Mouse (Mus musculus): ENCODE results near the gene Pitpnm2. TPM values are rescaled to one million over a fixed set of nuclear protein-coding genes. Genes with fewer than 3 reads are reported as not detected.

Gene Pitpnm2
- total RNA-seq, 2 experiments from 2014 or later: 202 to 237 TPM

DNA sequence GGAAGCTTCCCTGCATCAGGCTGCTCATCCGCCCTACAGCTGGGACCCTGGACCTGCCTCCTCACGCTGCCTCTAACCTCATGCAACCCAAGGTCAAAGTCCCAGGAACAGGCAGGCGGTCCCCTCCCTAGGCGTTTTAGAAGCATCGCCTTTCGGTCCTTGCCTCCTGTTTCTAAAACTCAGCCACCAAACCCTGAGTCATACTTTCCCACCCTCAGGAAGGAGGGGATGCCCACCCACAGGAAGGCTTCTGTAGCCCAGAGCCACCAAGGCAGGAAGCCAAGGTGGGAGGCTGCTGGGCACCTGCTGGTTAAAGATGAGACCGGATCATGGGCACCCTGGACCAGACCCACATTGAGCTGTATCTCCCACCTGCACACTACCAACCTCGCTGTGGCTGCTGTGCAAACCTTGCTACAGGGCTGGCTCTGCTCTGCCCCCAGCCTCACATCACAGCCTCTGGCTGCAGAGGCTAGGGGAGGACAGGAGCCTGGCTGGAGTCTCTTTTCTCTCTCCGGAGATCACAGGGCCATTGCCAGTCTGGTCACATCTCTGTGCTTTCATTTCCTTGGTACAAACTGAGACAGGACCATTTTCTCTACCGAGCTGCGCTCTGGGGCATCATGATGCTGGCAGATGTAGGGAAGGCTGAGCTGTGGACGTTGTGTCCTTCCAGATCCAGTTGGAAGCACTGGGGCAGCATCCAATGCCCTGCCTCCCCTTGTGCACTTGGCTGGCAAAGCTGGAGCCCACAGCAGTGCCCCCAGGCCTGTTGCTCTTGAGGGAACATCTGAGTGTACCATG, 61.9 kb downstream of the Pitpnm2 start:
- intact Hi-C loops (cut with DNase I): loop anchor here (2.0 kb wide), 2 partner anchors 33 to 61 kb away; partner anchors contain the start of gene Pitpnm2
- peak; percentile 69 to 81 for DNase-seq (ENCODE audit: low spot score in 2 of 2)

DNA sequence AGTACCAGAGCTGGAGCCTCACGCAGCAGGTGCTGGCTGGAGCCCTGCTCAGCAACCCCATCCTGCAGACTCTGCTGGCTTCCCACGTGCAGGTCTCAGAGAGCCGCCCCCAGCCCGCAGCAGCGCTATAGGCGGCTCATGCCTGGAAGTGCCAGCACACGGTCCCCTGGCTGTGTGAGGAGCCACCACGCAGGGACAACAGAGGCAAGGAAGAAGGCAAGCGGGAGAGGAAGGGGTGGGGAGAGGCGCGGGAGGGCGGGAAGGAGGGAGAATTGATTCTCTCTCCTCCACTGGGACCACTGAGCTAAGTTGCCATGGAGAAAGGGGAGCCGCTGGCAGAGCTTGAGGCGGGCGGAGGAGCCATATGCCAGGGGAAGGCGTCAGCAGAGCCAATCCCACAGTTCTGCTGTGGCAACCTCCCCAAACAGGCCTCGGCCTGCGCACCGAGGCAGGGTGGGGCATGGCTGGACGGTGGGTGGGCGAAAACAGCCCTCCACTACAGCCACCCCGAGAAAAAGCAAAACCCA, 62.5 kb downstream of the Pitpnm2 start:
- peak; percentile 77 to 83 for DNase-seq (ENCODE audit: low spot score in 2 of 2)
- intact Hi-C loops (cut with DNase I): loop anchor here (2.0 kb wide), 2 partner anchors 34 to 62 kb away; partner anchors contain the start of gene Pitpnm2

DNA sequence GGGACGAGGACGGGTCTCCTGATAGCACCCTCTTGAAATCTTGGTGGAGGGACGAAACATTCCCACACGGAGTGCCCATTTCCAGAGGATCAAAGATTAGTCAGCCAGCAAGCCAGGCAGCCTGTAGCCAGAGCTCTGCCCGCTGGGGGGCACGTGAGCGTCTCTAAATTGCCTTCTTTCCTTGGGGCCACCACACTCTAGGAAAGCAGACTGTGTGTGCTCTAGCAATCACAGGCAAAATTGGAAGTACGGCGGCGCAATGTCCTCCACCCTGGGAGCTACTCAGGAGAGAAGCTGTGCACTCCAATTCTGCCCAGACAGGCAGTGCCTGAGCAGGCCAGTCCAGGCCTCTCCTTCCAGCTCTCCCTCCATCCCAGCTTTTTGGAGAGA, 63.1 kb downstream of the Pitpnm2 start:
- DNase-seq (ENCODE audit: low spot score in 2 of 2): peak; percentile 70 to 81
- intact Hi-C loops (cut with DNase I): loop anchor here (2.0 kb wide), 2 partner anchors 34 to 62 kb away; partner anchors contain the start of gene Pitpnm2

DNA sequence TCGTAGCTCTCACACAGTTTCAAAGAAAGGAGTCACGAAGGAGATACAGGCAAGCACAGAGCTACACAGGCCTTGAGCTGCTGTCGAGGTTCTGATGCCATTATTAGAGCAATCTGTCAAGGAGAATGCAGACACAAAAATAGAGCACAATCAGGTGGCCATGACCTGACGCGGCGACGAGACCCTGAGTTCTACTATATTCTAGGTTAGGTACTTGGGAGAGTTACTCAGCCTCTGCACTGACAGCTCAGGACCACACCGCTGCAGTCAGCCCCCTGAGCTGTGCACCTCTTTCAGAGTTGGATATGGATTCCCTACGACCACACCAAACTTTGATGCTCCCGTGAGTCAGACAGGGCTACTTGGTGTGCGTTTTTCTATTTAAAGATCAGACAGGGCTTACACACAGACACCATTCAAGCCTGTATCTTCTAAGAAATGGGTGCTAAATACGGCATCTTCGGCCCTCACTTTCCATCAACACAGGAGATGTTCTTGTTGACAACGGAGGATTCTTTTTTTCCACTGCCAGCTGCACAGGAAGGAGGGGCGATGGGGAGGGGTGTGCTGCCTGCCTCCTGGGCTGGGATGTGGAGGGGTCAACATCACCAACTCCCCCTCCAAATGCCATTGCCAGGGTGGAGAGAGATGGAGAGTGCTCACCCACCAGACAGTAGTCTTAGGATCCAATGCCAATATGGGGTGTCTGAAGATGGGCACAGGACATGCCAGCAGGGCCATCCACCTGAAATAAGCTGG, 63.7 kb downstream of the Pitpnm2 start:
- intact Hi-C loops (cut with DNase I): loop anchor here (2.0 kb wide), 2 partner anchors 35 to 63 kb away; partner anchors contain the start of gene Pitpnm2
- no peak for DNase-seq (ENCODE audit: low spot score in 2 of 2)

DNA sequence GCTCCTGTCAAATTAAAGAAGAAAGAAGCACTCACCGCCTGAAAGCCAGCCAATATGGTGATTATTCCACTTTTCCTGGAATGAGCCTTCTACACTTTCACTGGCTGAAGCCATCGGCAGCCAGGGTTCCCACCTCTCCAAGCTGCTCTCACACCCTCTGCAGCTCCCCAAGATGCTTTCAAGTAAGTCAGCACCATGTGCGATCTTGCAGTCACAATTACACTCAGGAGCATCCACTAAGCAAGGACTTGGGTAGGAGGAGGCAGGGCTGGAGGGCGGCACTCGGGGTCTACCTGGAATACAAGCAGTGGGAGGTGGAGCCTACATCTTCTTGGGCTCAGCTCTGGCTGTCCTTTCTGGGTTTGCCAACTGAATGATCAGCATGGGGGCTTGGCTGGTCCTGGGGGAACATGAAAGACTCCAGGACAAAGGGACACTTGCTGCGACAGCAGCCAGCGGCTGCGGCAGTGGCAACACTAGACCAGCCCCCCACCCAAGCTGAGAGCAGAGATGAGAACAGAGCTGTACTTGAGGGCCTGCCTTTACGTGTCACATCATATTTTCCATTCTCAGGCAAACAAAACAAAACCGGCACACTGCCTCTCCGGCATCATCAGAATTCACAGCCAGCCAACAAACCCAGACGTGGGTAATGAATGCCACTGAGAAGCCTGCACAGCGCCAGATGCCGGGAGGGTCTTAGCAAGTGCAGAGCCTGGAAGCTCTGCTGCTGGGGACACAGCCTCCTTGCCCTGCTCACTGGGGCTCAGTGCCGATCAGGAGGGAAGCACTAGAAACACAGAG, 64.5 kb downstream of the Pitpnm2 start:
- DNase-seq (ENCODE audit: low spot score in 2 of 2): peak in 1 of 2 experiments; percentile 51
- intact Hi-C loops (cut with DNase I): no loop called here

DNA sequence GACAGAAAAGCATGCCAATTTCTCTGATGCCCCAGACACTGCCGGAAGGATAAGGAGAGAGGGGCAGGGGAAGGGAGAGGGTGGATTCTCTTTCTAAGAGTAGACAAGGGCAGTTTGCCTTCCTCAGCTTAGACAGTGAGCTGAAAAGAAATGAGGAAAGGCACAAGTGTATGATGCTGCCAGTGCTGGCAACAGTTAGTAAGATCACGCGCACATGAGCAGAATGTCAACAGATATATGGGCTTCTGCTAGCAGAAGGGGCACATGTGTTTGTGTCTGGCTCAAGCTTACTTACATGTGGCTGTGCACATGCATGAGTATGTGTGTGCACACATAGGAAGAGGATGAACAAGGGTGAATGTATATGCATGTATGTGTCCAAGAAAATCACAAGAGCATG, 65.4 kb downstream of the Pitpnm2 start:
- DNase-seq (ENCODE audit: low spot score in 2 of 2): peak in 1 of 2 experiments; percentile 39

DNA sequence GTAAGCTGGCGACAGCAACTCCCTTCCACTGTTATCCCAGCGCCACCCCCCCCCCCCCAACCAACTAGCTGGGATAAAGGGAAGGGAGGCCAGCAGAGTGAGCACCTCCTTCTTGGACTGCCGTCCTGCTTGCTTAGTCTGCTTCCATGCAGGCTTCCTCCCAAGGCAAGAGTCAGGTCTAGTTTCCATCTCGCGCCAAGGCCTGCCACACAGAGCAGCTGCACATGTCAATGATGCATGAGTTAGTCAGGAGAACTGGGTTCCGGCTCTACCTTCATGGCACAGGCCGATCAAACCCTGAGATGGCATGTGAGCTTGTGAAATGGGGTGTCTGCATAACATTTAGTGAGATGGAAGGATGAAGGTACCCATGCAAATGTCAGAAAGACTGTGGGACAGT, 66.9 kb downstream of the Pitpnm2 start:
- intact Hi-C loops (cut with DNase I): no loop called here
- no peak for DNase-seq (ENCODE audit: low spot score in 2 of 2)

More for the DNA sequence above, 65.4 kb downstream of the Pitpnm2 start:
- intact Hi-C loops (cut with DNase I): no loop called here

DNA sequence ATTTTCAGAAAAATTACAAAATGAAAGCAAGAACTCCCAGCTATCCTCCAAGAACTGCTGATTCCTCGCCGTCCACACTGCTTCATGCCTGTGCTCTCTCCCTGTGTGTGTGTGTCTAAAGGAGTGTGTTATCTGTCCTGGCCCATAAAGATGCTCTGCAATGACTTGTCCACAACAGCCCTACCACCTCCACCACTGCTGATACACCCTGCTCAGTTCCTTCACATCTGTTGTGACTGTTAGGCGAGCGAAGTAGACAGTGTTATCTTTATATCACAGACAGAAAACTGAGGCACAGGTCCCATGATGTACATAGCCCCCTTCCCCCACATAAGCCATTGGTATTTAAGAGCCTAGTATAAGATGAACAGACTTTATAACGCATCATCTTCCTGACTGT, 67.5 kb downstream of the Pitpnm2 start:
- intact Hi-C loops (cut with DNase I): no loop called here
- DNase-seq (ENCODE audit: low spot score in 2 of 2): no peak

DNA sequence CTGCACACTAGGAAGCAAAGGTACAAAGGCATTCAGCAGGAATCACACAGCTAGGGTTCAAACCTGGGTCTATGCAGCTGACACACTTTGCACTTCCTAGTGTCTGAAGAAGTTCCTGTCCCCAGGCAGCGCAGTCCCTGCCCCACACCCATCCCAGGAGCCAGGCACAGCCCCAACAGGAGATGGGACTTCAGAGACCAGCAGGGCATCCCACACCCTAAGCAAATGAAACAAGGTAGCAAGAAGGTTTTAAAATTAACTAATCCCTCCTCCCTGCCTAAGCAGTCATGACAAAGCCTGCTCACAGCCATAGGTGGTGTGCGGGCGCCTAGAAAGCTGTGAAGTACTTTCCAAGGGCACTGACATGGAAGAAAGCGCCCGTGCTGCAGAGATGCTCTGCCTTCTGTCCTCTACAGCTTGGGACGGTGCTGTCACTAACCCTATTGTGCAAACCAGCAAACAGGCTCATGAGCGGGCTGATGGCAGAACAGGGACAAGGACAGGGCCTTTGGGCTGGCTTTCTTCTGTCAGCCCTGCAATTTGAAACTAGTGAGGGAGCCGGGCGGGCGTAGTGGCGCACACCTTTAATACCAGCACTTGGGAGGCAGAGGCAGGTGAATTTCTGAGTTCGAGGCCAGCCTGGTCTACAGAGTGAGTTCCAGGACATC, 68.9 kb downstream of the Pitpnm2 start:
- DNase-seq (ENCODE audit: low spot score in 2 of 2): no peak
- intact Hi-C loops (cut with DNase I): no loop called here

DNA sequence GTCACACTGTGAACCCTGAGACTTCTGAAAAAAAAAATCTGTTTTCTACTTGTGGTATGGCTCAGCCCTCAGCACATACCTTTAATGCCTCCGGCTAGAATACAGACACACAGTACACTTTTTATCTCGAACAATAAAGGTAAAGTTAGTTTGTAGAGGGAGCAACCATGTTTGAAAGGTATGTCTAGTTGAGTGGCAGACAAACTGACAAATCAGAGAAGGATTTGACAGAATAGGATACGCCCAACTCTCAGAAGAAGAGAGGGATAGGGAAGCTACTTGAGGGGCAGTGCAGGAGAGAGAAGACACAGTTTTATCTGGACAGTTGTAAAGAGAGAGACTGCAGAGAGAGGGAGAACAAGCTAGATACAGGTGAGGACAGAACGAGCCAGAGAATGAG, 70.1 kb downstream of the Pitpnm2 start:
- intact Hi-C loops (cut with DNase I): no loop called here
- no peak for DNase-seq (ENCODE audit: low spot score in 2 of 2)

DNA sequence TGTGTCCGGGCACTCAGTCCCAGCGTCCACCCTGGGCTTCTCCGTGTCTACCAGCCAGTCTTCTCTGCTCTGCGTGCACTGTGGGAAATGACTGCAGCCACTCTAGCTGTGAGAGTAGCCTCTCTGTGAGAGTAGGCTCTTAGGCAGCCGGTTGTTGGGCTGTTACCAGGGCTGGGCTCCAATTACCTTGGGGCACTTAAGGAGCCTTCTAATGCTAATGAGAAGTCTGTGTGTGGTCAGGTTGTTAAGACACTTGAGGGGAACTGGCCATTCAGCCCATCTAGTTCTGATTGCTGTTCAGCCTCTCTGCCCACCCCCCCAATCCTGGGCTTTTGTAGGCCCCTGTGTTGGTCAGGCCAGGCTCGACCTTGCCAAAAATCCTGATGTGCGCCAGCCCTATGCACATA, 72.8 kb downstream of the Pitpnm2 start:
- intact Hi-C loops (cut with DNase I): no loop called here

DNA sequence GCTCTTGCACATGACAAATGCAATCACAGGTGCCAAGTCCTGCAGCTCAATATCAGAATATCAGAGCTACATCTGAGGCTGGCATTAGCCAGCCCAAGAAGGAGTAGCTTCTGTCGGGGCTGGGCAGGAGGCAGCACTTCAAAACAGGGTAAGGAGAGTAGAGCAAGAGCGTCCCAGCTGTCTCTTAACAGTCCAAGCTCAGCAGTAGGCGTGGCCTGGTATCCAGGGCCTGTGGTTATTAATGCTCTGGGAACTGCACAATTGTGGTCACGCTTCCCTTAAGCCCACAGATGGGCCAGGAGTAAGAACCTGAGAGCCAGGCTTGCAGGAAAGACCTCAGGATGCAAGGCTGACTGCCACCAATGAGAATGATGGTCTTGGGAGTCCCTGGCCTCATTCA, 74.4 kb downstream of the Pitpnm2 start:
- DNase-seq (ENCODE audit: low spot score in 2 of 2): no peak
- intact Hi-C loops (cut with DNase I): no loop called here

More for the DNA sequence above, 72.8 kb downstream of the Pitpnm2 start:
- DNase-seq (ENCODE audit: low spot score in 2 of 2): no peak

DNA sequence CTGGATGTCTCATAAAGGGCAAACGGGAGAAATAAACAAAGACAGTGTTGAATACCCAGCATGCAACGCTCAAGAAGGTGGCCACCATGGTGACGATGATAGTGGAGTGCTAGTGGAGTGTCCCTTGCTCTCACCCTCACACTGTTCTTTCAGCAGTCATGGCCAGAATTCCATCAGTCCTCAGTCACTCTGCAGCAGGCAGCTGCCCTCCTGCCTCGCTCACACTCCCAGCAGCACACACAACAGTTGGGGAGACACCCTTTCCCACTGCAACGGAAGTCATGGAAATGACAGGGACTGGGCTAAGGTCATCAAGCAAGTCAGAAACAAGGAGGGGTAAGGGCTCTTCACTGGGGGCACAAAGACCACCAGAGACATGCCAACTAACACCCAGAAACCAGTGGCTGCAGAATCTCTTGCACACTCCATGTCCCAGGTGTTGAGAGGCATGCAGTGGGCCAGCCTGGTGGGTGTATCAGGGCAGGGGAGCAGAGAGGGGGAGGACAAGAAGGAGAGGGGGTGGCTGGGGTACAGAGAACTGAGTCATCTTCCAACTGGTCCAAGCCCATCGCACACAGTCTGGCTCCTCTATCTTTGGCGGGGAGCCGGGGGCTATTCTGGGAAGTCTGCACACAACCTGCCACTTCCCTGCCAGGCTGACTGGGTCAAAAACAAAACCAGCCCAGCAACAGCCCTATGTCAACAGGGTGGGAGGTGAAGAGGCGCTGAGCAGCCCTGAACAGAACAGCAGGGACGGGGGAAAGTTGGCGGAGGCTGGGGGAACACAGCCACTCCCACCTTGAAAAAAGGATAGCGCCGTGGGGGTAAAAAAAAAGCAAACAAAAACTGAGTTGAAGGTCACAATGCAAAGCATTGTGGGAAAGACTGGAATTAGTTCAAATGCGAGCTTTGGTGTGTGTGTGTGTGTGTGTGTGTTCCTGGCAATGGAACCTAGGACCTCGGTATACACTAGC, 76.3 kb downstream of the Pitpnm2 start:
- DNase-seq (ENCODE audit: low spot score in 2 of 2): peak; percentile 73 to 88
- intact Hi-C loops (cut with DNase I): no loop called here

DNA sequence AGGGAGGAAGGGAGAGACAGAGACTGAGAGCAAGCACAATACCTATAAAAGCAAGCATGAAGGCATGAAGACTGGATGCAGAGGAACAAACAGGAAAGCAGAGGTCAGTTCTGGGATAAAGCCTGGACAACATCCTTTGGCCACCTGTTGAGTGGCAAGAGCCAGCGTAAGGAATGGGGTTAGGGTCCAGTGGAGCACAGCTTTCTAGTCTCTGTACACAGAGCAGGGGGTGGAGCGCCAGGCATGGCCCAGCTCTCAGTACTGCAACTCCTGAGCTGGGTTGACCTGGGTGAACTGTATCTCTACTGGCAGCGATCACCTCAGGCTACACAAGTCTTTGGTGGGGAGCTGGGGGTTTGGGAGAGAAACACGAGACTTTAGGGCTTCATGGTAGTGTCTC, 77.3 kb downstream of the Pitpnm2 start:
- intact Hi-C loops (cut with DNase I): no loop called here
- DNase-seq (ENCODE audit: low spot score in 2 of 2): no peak

DNA sequence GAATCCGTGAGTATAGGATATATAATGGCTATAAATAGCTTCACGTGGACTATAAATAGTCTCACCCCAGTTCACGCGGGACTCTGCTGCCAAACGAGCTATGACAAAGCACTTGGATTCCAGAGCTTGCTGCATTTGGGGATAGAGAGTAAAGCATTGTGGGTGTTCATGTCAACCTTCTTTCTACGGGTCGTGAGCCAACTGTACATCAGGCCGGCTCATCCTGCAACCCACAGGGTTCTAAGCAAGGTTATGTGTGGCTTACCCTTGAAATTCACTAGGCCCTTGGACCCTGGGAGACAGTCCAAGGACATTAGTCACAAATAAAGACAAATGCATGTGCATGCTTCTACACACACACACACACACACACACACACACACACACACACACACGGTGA, 77.8 kb downstream of the Pitpnm2 start:
- DNase-seq (ENCODE audit: low spot score in 2 of 2): peak in 1 of 2 experiments; percentile 47
- intact Hi-C loops (cut with DNase I): no loop called here

DNA sequence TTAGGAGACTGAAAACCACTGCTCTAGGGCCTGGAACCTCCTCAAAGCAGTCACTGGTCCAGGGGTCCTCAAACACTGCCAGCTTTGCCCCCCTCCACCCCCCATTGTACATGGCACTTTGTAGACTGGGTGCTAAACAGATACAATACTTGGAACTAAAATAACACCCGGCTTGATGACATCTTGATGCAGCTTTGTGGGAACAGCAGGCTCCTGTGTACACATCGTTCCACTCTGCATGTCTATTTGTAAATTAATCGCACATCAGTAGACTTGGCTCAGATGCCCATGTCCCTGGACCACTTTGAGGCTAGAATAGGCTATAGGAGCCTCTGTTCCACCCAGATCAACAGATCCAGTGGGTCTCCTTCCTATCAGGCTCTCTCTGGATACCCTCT, 80.3 kb downstream of the Pitpnm2 start:
- intact Hi-C loops (cut with DNase I): loop anchor here (5.0 kb wide), 1 partner anchor 78 kb away; the partner anchor contains the start of gene Pitpnm2
- DNase-seq (ENCODE audit: low spot score in 2 of 2): peak in 1 of 2 experiments; percentile 70

DNA sequence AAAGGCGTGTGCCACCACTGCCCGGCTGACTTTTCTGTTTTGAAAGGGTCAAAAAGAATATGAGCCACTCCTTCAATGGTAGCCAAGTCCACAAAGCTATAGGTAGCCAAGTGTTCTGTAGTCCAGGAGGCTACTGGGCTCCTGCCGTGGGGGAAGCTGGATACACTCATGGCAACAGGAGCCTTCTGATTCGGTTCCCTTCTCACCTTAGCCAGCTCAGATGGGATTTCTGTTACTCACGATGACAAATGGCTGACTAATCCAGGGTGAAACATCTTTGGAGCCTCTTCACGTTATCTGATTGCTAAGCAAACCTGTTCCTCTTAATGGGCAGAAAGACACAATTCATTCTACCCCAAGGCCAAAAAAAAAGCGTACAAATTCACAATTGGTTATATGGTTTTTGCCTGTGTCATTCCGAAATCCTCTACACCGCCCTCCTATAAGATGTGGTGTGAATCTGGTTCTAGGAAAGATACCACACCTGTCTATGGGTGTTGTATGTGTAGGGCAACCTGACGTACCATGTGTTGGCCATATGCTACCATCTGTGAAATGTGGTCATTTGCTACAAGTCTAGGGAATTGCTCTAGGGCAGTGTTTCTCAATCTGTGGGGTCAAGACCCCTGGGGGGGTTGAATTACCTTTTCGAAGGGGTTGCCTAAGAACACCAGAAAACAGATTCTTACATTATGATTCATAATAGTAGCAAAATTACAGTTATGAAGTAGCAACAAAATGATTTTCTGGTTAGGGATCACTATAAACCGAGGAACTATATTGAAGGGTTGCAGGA, 80.9 kb downstream of the Pitpnm2 start:
- no peak for DNase-seq (ENCODE audit: low spot score in 2 of 2)
- intact Hi-C loops (cut with DNase I): loop anchor here (5.0 kb wide), 1 partner anchor 79 kb away; the partner anchor contains the start of gene Pitpnm2

Data from left cerebral cortex, postnatal 14 days (tissue).